Mouse (Mus musculus) liver, embryonic 14.5 days (tissue): ENCODE measurements around the gene Mrpl22.

Source experiments
- CTCF ChIP-seq: IDR thresholded peaks from 2 replicates; pipeline ENCODE4 v1.5.1; 2016; ENCODE audit warnings: antibody characterized with exemption, low read depth, control low read depth
- EP300 ChIP-seq: IDR thresholded peaks from 2 replicates; pipeline ENCODE4 v1.6.1; 2016; ENCODE audit warnings: antibody characterized with exemption, low read depth

DNA sequence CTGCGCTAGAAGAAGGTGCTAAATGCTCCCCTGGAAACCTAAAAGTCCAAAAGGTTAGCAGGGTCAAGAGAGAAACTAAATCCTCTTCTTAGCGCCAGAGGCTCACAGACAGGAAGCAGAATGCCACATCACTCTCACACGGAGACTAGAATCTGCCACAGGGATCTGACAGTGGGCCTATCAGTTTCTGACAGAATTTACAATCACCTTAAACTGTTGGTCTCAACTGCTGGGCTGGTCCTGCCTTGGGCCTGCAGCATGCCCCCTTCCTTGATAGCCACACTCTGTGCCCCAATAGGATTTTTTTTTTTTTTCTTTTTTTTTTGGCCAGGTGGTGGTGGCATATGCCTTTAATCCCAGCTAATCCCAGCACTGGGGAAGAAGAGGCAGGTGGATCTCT lies 14.6 kb upstream of the Mrpl22 start:
- TF ChIP-seq EP300 (0 out of 2 replicates have a peak, but pooled peaks have one; percentile 22), CTCF (no peak)
